In the genomic region with DNA sequence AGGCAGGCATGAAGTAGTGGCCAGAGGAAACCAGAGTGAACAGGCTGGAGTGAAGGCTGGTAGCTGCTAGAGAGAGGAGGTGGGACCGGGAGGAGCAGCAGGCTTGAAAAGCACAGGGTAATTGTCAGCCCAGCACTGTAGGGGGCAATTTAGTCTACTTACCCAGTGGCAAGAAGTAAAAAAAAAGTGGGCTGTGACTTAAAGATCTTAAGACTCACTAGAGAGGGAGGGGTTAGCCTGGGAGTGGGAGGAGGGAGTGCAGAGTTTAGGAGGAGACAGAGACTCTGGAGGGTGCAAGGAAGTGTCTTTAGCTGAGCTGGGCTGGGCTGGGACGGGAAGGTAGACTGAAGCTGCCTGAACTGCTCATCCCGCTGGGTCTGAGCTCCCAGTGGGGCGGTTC, we compare ENCODE assay signal across 8 mouse cellular contexts. TPM values are rescaled to one million over a fixed set of nuclear protein-coding genes. Genes with fewer than 3 reads are reported as not detected.
A peak's percentile ranks its signal among the peaks of the same experiment; 100 is the strongest.
DNase-seq lines count a peak whose midpoint lies in the region; ATAC-seq and TF ChIP-seq lines count a peak whose summit lies in the region.

A gene (plus strand): TSS at position 137 of the 400 bp plus-strand sequence.

- H3K4me2 ChIP-seq in hindbrain, embryonic 13.5 days, result no peak within 1 kb of the TSS
- H3K4me2 ChIP-seq in lung, embryonic 14.5 days, result peak within 1 kb of the TSS; percentile 31

- 7% methylated on average over 4 of the region's 4 CpGs for WGBS in forebrain, embryonic 10.5 days
- 8% methylated on average over 4 of the region's 4 CpGs for WGBS in hindbrain, embryonic 13.5 days
- WGBS in lung, embryonic 14.5 days, result 14% methylated on average over 4 of the region's 4 CpGs

- no peaks in the 10 kb centered on the region for H3K36me3 ChIP-seq in forebrain, embryonic 10.5 days (replicated peaks)
- no peaks in the 10 kb centered on the region for H3K36me3 ChIP-seq in hindbrain, embryonic 13.5 days
- H3K36me3 ChIP-seq in lung, embryonic 14.5 days (ENCODE audit: insufficient read depth), result no peaks in the 10 kb centered on the region

- peak; percentile 15 to 48 for DNase-seq in adrenal gland, postnatal 36 days
- no peak for DNase-seq in adrenal gland, adult 2 months
- DNase-seq in forebrain, embryonic 10.5 days (ENCODE audit: extremely low spot score, low spot score), result no peak
- peak; percentile 67 for DNase-seq in lung, embryonic 14.5 days
- no peak for DNase-seq in urinary bladder, postnatal 10 days (ENCODE audit: low spot score)
- DNase-seq in frontal cortex, adult 2 months (ENCODE audit: extremely low spot score in 1 of 2, low spot score in 1 of 2), result no peak
- DNase-seq in frontal cortex, postnatal 10 days (ENCODE audit: low spot score in 2 of 2), result no peak

- H3K9ac ChIP-seq in hindbrain, embryonic 13.5 days, result 0 out of 2 replicates have a peak within 1 kb of the TSS, but pooled peaks have one; percentile 4
- H3K9ac ChIP-seq in lung, embryonic 14.5 days, result peak within 1 kb of the TSS; percentile 51

- TF ChIP-seq CTCF in lung, embryonic 14.5 days (IDR thresholded peaks at IDR 0.05; ENCODE audit: low read depth), result no peak

- H3K4me3 ChIP-seq in forebrain, embryonic 10.5 days, result peak within 1 kb of the TSS; percentile 30
- H3K4me3 ChIP-seq in hindbrain, embryonic 13.5 days, result peak within 1 kb of the TSS; percentile 16
- peak within 1 kb of the TSS; percentile 37 for H3K4me3 ChIP-seq in lung, embryonic 14.5 days (ENCODE audit: low read depth, low read length)

- H3K27ac ChIP-seq in forebrain, embryonic 10.5 days, result peak within 1 kb of the TSS; percentile 21; the same call in 1 of the 2 replicates
- H3K27ac ChIP-seq in hindbrain, embryonic 13.5 days, result no peak within 1 kb of the TSS
- H3K27ac ChIP-seq in lung, embryonic 14.5 days (ENCODE audit: low read depth), result peak within 1 kb of the TSS; percentile 61; the same call in 1 of the 2 replicates

- no peaks in the 10 kb centered on the region for H3K9me3 ChIP-seq in forebrain, embryonic 10.5 days
- H3K9me3 ChIP-seq in hindbrain, embryonic 13.5 days, result no peaks in the 10 kb centered on the region
- no peaks in the 10 kb centered on the region for H3K9me3 ChIP-seq in lung, embryonic 14.5 days (ENCODE audit: low read depth, low read length)

- peak; percentile 55; the same call in 1 of the 2 replicates for ATAC-seq in hindbrain, embryonic 13.5 days (ENCODE audit: low FRiP score)
- ATAC-seq in lung, embryonic 14.5 days (ENCODE audit: insufficient read depth), result peak; percentile 64

- peaks cover 18% of the 10 kb centered on the region; the same call in 1 of the 2 replicates for H3K27me3 ChIP-seq in forebrain, embryonic 10.5 days (ENCODE audit: poor library complexity, severe bottlenecking)
- H3K27me3 ChIP-seq in hindbrain, embryonic 13.5 days, result no peaks in the 10 kb centered on the region
- H3K27me3 ChIP-seq in lung, embryonic 14.5 days (ENCODE audit: insufficient read depth, low read length), result 0 out of 2 replicates have a peak, but pooled peaks cover 5% of the 10 kb centered on the region

- H3K4me1 ChIP-seq in forebrain, embryonic 10.5 days, result peaks cover 19% of the 10 kb centered on the region
- no peaks in the 10 kb centered on the region for H3K4me1 ChIP-seq in hindbrain, embryonic 13.5 days (replicated peaks)
- H3K4me1 ChIP-seq in lung, embryonic 14.5 days (ENCODE audit: insufficient read depth), result no peaks in the 10 kb centered on the region

RNA-seq across cellular contexts. Expression of the gene that starts here (rescaled TPM):
- total RNA-seq in adrenal gland, postnatal 36 days (2021), result 10 to 100 TPM; 20.0 to 27.1 TPM
- 10 to 100 TPM in 1 of 2 experiments, 1 to 10 TPM in 1; 7.7 to 14.3 TPM for total RNA-seq in adrenal gland, adult 2 months (2021)
- 9.4 and 12.1 TPM in 2 replicates for polyA plus RNA-seq in adrenal gland, adult 2 months (2012; rRNA removed)
- polyA plus RNA-seq in forebrain, embryonic 10.5 days (2016; fragmentation: Nextera tagmentation; extraction: Ambion mirVana), result 37.6 and 38.8 TPM in 2 replicates
- 31.7 and 39.0 TPM in 2 replicates for polyA plus RNA-seq in hindbrain, embryonic 13.5 days (2015; fragmentation: Nextera tagmentation; extraction: Ambion mirVana)
- polyA plus RNA-seq in lung, embryonic 14.5 days (2014; fragmentation: Nextera tagmentation; extraction: Ambion mirVana), result 143 and 148 TPM in 2 replicates
- polyA plus RNA-seq in frontal cortex, adult 2 months (2012; rRNA removed), result 1.2 TPM in 2 replicates

Comparison
In these comparisons a context has a peak if more than half of its experiments do, and no peak if none do; other contexts are left out.
1. DNase-seq: peak in adrenal gland, postnatal 36 days (2 of 2) and lung, embryonic 14.5 days (single experiment); none in adrenal gland, adult 2 months (single experiment), forebrain, embryonic 10.5 days (single experiment), urinary bladder, postnatal 10 days (single experiment), frontal cortex, adult 2 months (0 of 2) and frontal cortex, postnatal 10 days (0 of 2).
2. Peak in every context shown above with its lines, with median percentiles within 50 percentile points of each other: H3K4me3 ChIP-seq.